Mouse (Mus musculus) hindbrain, embryonic 16.5 days (tissue): ENCODE data around the gene Sgpp2. TPM values are rescaled to one million over a fixed set of nuclear protein-coding genes. Genes with fewer than 3 reads are reported as not detected.

Source experiments
- ATAC-seq: fragments of 200-750 bp; cut with Nextera tagmentation; 2 replicates; pipeline ENCODE4 v1.8.0; 2017; ENCODE audit warnings: moderate TSS enrichment, moderate library complexity
- H3K27ac ChIP-seq: fragments of 300-500 bp; sonication (generic); 2 replicates; pipeline ENCODE4 v1.5.1; 2014; ENCODE audit warnings: low read depth, mild to moderate bottlenecking, control low read depth, low read length, moderate library complexity
- H3K27me3 ChIP-seq: fragments of 300-500 bp; sonication (generic); replicated peaks from 2 replicates; pipeline ENCODE4 v1.6.1; 2014; ENCODE audit warnings: low read length; ENCODE audit not compliant: control insufficient read depth, insufficient read depth
- H3K36me3 ChIP-seq: fragments of 300-500 bp; sonication (generic); 2 replicates; pipeline ENCODE4 v1.6.1; 2014; ENCODE audit warnings: mild to moderate bottlenecking, low read length, moderate library complexity, mixed read lengths; ENCODE audit not compliant: control insufficient read depth, insufficient read depth
- H3K4me1 ChIP-seq: fragments of 300-500 bp; sonication (generic); 2 replicates; pipeline ENCODE4 v1.6.1; 2014; ENCODE audit warnings: low read depth, low read length; ENCODE audit not compliant: control insufficient read depth, insufficient read depth
- H3K4me2 ChIP-seq: fragments of 300-500 bp; sonication (generic); 2 replicates; pipeline ENCODE4 v1.6.1; 2014; ENCODE audit warnings: mild to moderate bottlenecking, low read length, control low read depth, moderate library complexity
- H3K4me3 ChIP-seq: fragments of 300-500 bp; sonication (generic); 2 replicates; pipeline ENCODE4 v1.5.1; 2014; ENCODE audit warnings: mild to moderate bottlenecking, low read length, control low read depth, moderate library complexity
- H3K9ac ChIP-seq: fragments of 300-500 bp; sonication (generic); 2 replicates; pipeline ENCODE4 v1.6.1; 2014; ENCODE audit warnings: low read depth, mild to moderate bottlenecking, control low read depth, low read length, moderate library complexity
- H3K9me3 ChIP-seq: fragments of 300-500 bp; sonication (generic); 2 replicates; pipeline ENCODE4 v1.6.1; 2014; ENCODE audit warnings: mild to moderate bottlenecking, low read length, moderate library complexity; ENCODE audit not compliant: control insufficient read depth
- WGBS: fragments of 180-500 bp; shearing (Covaris S2); extraction: QIAGEN DNeasy Blood & Tissue Kit; methylation state at CpG from one replicate; pipeline ENCODE4 v1.1.7; 2014; 5-methylcytosine and 5-hydroxymethylcytosine counted together
- polyA plus RNA-seq: library from polyadenylated mRNA; unstranded; fragments of >200 nt; fragmentation: Nextera tagmentation; extraction: Ambion mirVana; gene quantifications from 2 replicates; pipeline ENCODE4 v1.2.1, GENCODE M21; 2015

The Sgpp2 gene
- polyA plus RNA-seq, 1 experiment from 2014 or later, result 2.7 TPM

GRCm38 (mm10) chr1:78375058-78375457, 64.9 kb downstream of the Sgpp2 start:
- no peak overlapping the region for H3K4me3 ChIP-seq
- peaks cover 8% of the 10 kb centered on the region for H3K4me1 ChIP-seq
- 98% methylated on average over 3 of the region's 3 CpGs for WGBS
- peaks cover 5% of the 10 kb centered on the region for H3K9me3 ChIP-seq
- H3K36me3 ChIP-seq, result no peaks in the 10 kb centered on the region
- H3K9ac ChIP-seq, result no peak overlapping the region
- H3K27ac ChIP-seq, result no peak overlapping the region
- ATAC-seq, result no peak
- H3K27me3 ChIP-seq, result no peaks in the 10 kb centered on the region
- H3K4me2 ChIP-seq, result no peak overlapping the region

DNA sequence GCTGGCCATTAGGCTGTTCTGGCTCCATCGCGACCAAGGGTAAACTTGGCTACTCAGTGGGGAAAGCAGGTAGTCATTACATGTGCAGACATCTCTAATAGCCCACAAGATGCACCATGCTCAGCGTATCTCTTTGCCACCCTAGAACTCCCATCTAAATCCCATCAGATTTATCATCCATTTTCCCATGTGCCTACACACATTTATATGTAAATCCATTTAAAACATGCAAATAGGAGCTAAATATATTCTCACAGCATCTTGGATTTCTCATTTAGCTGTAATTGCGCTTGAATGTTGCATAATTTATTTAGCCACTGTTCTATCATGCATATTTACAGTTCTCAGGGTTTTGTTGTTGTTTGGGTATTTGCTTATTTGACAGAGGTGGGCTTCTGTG, 70.8 kb downstream of the Sgpp2 start:
- Histone ChIP-seq H3K27ac (no peak overlapping the region), H3K36me3 (no peaks in the 10 kb centered on the region), H3K4me2 (no peak overlapping the region), H3K27me3 (no peaks in the 10 kb centered on the region), H3K9me3 (no peaks in the 10 kb centered on the region), H3K9ac (no peak overlapping the region), H3K4me3 (no peak overlapping the region), H3K4me1 (no peaks in the 10 kb centered on the region)
- ATAC-seq, result no peak
- 84% methylated on average over 4 of the region's 4 CpGs for WGBS

GRCm38 (mm10) chr1:78387854-78388253, 77.7 kb downstream of the Sgpp2 start:
- no peak overlapping the region for H3K27ac ChIP-seq
- no peak overlapping the region for H3K4me2 ChIP-seq
- H3K9me3 ChIP-seq, result no peaks in the 10 kb centered on the region
- H3K27me3 ChIP-seq, result no peaks in the 10 kb centered on the region
- H3K4me3 ChIP-seq, result no peak overlapping the region
- ATAC-seq, result no peak
- no peak overlapping the region for H3K9ac ChIP-seq
- 52% methylated on average over 4 of the region's 4 CpGs for WGBS
- no peaks in the 10 kb centered on the region for H3K36me3 ChIP-seq
- H3K4me1 ChIP-seq, result no peaks in the 10 kb centered on the region

DNA sequence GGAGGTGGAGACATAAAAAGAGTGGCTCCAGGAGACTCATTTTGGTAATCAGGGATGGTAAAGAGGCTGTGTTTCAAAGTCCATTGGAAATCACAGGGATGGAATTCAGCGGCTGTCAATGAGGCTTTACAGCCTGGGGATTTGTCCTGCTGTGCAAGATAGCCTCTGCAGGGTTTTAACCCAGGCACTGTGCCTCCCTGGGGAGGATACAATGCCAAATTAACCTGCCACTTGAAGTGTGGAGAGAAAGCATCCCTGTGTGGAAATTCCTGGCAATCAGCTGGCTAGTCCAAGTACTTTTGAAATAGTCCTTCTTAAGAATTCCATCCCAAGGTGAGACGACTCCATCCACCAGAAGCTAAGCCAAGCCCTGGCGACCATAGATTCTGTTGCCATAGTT, 78.7 kb downstream of the Sgpp2 start:
- ATAC-seq, result no peak
- H3K4me3 ChIP-seq, result no peak overlapping the region
- WGBS, result 10% methylated on average over 3 of the region's 3 CpGs
- no peaks in the 10 kb centered on the region for H3K4me1 ChIP-seq
- H3K36me3 ChIP-seq, result no peaks in the 10 kb centered on the region
- H3K27ac ChIP-seq, result no peak overlapping the region
- no peaks in the 10 kb centered on the region for H3K27me3 ChIP-seq
- H3K9ac ChIP-seq, result no peak overlapping the region
- H3K9me3 ChIP-seq, result no peaks in the 10 kb centered on the region
- no peak overlapping the region for H3K4me2 ChIP-seq

DNA sequence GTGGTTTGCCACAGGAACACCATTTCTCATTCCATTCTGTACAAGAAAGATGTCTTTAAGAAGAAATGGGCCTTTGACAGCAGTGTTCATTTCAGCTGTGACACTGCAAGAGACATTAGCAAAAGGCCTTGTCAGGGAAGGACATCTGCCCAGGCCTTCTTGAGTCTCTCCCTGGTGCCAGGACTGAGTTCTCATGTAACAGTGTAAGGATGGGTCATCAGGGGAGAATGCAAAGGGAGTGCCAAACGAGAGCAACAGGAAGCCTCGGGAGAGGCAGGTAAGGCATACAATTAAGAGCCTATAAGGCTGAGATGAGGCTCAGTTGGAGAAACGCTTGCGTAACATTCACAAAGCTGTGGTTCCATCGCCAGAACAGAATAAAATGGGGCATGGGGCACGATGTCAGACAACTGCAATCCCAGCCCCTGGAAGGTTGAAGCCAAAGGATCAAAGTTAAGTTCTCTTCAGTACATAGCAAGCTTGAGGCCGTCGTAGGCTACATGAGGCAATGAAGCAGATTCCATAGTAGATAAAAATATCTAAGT, 85.1 kb downstream of the Sgpp2 start:
- Histone ChIP-seq H3K9ac (no peak overlapping the region), H3K36me3 (no peaks in the 10 kb centered on the region), H3K4me1 (no peaks in the 10 kb centered on the region; the same call in 1 of the 2 replicates), H3K4me2 (no peak overlapping the region), H3K27me3 (no peaks in the 10 kb centered on the region; the same call in 1 of the 2 replicates), H3K27ac (no peak overlapping the region), H3K9me3 (no peaks in the 10 kb centered on the region), H3K4me3 (no peak overlapping the region)
- WGBS, result 75% methylated on average over 8 of the region's 8 CpGs
- ATAC-seq, result no peak

DNA sequence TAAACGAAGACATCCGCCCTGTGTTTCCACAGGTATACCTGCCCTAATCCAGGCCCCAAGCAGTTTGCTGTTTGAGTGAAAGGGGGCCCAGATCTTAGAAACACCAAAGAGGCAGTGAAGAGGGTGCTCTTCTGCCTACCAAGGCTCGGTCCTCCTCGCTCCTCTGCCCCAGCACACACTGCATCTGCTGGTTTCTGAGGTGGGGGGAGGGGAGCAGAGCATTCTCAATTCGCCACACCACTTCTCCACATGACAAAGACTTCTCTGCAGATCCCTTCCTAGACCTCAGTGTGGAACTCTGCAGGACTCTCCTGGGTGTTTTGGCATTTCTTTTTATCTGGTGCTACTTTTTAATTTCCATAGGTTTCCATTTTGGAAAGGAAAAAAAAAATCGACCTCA, 85.6 kb downstream of the Sgpp2 start:
- no peaks in the 10 kb centered on the region for H3K9me3 ChIP-seq
- H3K27ac ChIP-seq, result no peak overlapping the region
- H3K4me3 ChIP-seq, result no peak overlapping the region
- no peak overlapping the region for H3K9ac ChIP-seq
- no peaks in the 10 kb centered on the region; the same call in 1 of the 2 replicates for H3K27me3 ChIP-seq
- no peaks in the 10 kb centered on the region; the same call in 1 of the 2 replicates for H3K4me1 ChIP-seq
- WGBS, result 34% methylated on average over 6 of the region's 6 CpGs
- H3K4me2 ChIP-seq, result no peak overlapping the region
- no peaks in the 10 kb centered on the region for H3K36me3 ChIP-seq
- no peak for ATAC-seq

DNA sequence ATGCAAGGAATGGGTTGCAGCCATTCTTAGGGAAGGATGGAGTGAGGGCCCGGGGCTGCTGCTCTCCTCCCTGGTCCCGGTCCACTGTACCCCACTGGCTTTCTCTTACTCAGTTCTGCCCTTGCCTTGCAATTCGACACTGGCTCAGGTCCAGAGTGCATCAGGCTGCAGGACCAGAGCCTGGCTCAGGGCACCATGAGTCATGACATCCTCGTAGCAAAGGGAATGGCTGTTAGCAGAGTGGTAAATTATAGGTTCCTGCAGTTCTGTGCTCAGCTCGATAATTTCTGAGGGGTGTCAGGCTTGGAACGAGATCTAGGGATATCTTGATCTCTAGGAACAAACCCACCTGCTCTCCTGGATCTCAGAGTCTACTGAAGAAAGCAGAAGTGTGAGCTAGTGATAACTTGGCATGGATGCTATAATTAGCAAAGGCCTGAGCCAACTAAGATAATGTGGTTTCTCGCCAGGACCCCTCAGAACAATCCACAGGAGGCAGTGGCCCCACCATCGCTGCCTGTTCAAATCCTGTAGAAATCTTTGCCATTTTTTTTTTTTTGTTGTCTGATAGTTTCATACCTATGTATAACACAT, 86.3 kb downstream of the Sgpp2 start:
- no peak for ATAC-seq
- Histone ChIP-seq H3K27me3 (no peaks in the 10 kb centered on the region; the same call in 1 of the 2 replicates), H3K4me3 (no peak overlapping the region), H3K9me3 (no peaks in the 10 kb centered on the region), H3K27ac (no peak overlapping the region), H3K4me2 (no peak overlapping the region), H3K9ac (no peak overlapping the region), H3K4me1 (no peaks in the 10 kb centered on the region; the same call in 1 of the 2 replicates), H3K36me3 (no peaks in the 10 kb centered on the region)
- WGBS, result 38% methylated on average over 8 of the region's 8 CpGs

GRCm38 (mm10) chr1:78399755-78400154, 89.6 kb downstream of the Sgpp2 start:
- H3K27ac ChIP-seq, result no peak overlapping the region
- ATAC-seq, result no peak
- no peaks in the 10 kb centered on the region for H3K9me3 ChIP-seq
- H3K4me2 ChIP-seq, result no peak overlapping the region
- H3K36me3 ChIP-seq, result no peaks in the 10 kb centered on the region
- WGBS, result 81% methylated on average over 3 of the region's 3 CpGs
- H3K4me3 ChIP-seq, result no peak overlapping the region
- H3K9ac ChIP-seq, result no peak overlapping the region
- no peaks in the 10 kb centered on the region; the same call in 1 of the 2 replicates for H3K27me3 ChIP-seq
- no peaks in the 10 kb centered on the region; the same call in 1 of the 2 replicates for H3K4me1 ChIP-seq

GRCm38 (mm10) chr1:78401413-78401812, 91.3 kb downstream of the Sgpp2 start:
- no peak overlapping the region for H3K9ac ChIP-seq
- no peak for ATAC-seq
- H3K4me1 ChIP-seq, result no peaks in the 10 kb centered on the region
- no peaks in the 10 kb centered on the region for H3K9me3 ChIP-seq
- no peak overlapping the region for H3K4me3 ChIP-seq
- no peak overlapping the region for H3K27ac ChIP-seq
- no peaks in the 10 kb centered on the region for H3K36me3 ChIP-seq
- H3K27me3 ChIP-seq, result no peaks in the 10 kb centered on the region
- H3K4me2 ChIP-seq, result no peak overlapping the region
- 95% methylated on average over 4 of the region's 4 CpGs for WGBS
